ENCODE assay signal across 18 mouse cellular contexts in the genomic region with DNA sequence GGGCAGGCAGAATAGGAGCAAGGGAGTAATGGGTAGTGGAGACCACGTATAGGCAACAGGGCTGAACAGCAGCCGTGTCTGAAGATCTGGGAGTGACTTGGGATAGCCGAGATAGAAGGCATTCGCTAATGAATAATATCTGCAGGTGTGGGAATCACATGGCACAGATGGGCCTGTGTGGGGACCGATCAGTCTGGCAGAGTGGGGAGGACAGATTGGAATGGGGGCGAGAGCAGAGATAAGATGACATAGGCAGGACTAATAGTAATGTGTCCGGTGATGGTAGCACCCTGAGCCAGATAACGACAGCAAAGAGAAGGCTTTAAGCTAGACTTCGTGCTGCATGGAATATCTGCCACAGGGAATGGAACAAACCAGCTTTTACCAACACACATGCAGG. TPM values are rescaled to one million over a fixed set of nuclear protein-coding genes. Genes with fewer than 3 reads are reported as not detected.
DNase-seq lines count a peak whose midpoint lies in the region; TF ChIP-seq lines count a peak whose summit lies in the region.
"Had no signal": no experiment of that assay in that cellular context is flagged by ENCODE, and none has a peak within 500 bp of the region (broad histone marks: within the 10 kb centered on the region; RNA-seq: fewer than 3 reads in every experiment).

No protein-coding gene starts in this region.

- intact Hi-C loops in heart, postnatal 14 days (cut with DNase I), result no loop called here

- H3K27ac ChIP-seq in layer of hippocampus, adult 2 months, result peak overlapping the region; percentile 73
- H3K27ac ChIP-seq: embryonic facial prominence, embryonic 10.5 days; embryonic facial prominence, embryonic 12.5 days; forebrain, embryonic 13.5 days; forebrain, embryonic 15.5 days had no signal

- no peak for TF ChIP-seq CTCF in layer of hippocampus, adult 2 months (conservative IDR thresholded peaks at IDR 0.05)

- H3K4me3 ChIP-seq in layer of hippocampus, adult 2 months, result no peak overlapping the region
- H3K4me3 ChIP-seq: embryonic facial prominence, embryonic 10.5 days; embryonic facial prominence, embryonic 12.5 days; forebrain, embryonic 13.5 days; forebrain, embryonic 15.5 days had no signal

- peak; percentile 51 for DNase-seq in heart, adult 11 months
- no peak for DNase-seq in heart, postnatal 14 days
- peak; percentile 57 to 70 for DNase-seq in layer of hippocampus, adult 2 months (ENCODE audit: low spot score in 2 of 2)
- DNase-seq in layer of hippocampus, adult 9-10 months (ENCODE audit: low spot score), result no peak
- peak; percentile 75 for DNase-seq in layer of hippocampus, adult 9-11 months
- DNase-seq: adrenal gland, adult 8-10 months; adrenal gland, postnatal 14 days; adrenal gland, postnatal 36 days; B cell, adult 2 months; cerebellum, adult 11-12 months; cerebellum, adult 2 months; cerebellum, adult 9-10 months; cerebellum, postnatal 10 days; cerebellum, postnatal 25 days had no signal

RNA-seq across cellular contexts. Expression of a gene that starts 7.4 kb away (rescaled TPM):
- 1 to 10 TPM; 3.6 to 3.8 TPM for total RNA-seq in heart, postnatal 14 days (2021)
- total RNA-seq in layer of hippocampus, adult 2 months (2021), result 10 to 100 TPM; 69.0 to 71.6 TPM

RNA-seq across cellular contexts. Expression of a gene that starts 51.4 kb away (rescaled TPM):
- 10 to 100 TPM; 37.1 to 37.8 TPM for total RNA-seq in heart, postnatal 14 days (2021)
- total RNA-seq in layer of hippocampus, adult 2 months (2021), result 10 to 100 TPM; 65.2 to 67.7 TPM

Comparison
In these comparisons a context has a peak if more than half of its experiments do, and no peak if none do; other contexts are left out.
1. DNase-seq: peak in heart, adult 11 months (single experiment), layer of hippocampus, adult 2 months (2 of 2) and layer of hippocampus, adult 9-11 months (single experiment); none in heart, postnatal 14 days (0 of 2) and layer of hippocampus, adult 9-10 months (single experiment).
2. RNA of a gene that starts 7.4 kb away (total RNA-seq): 69.0 to 71.6 TPM in layer of hippocampus, adult 2 months; 3.6 to 3.8 TPM in heart, postnatal 14 days; every median in the first group is over 10 times any median in the second.